Mouse (Mus musculus) myocyte (in vitro differentiated cells): ENCODE results near the gene Tmem219.

Experiments
- POLR2A ChIP-seq: IDR thresholded peaks from one replicate; pipeline ENCODE4 v1.6.1; 2011; ENCODE audit warnings: low read depth, mild to moderate bottlenecking, control low read depth, moderate library complexity; ENCODE audit not compliant: insufficient read length
- SRF ChIP-seq: IDR thresholded peaks from one replicate; pipeline ENCODE4 v1.6.1; 2011; ENCODE audit warnings: low read depth; ENCODE audit not compliant: control insufficient read depth, insufficient read length
- USF1 ChIP-seq: IDR thresholded peaks from one replicate; pipeline ENCODE4 v1.6.1; 2011; ENCODE audit warnings: low read depth, mild to moderate bottlenecking, control low read depth, moderate library complexity

DNA sequence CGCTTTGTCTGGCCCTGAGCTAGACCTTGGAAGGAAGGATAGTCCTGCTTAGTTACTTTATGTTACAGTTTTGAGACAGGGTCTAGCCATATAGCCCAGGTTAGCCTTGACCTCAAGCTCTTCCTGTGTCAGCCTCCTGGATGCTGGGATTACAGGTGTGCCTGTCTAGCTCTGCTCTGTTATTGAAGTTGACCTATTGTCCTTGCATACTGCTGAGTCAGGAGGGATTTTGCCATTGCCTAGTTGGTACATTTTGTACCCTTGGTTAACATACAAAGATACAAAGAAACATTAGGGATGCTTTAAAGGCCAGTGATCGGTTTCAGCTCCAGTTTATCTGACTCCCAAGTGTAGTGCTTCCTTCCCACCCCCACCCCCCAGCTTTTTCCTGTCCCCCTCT is 9.9 kb upstream of the Tmem219 start:
- no peak for TF ChIP-seq POLR2A
- no peak for TF ChIP-seq SRF
- no peak for TF ChIP-seq USF1
